Mouse (Mus musculus) cerebellum, adult (tissue): ENCODE measurements at regions not wholly inside any gene's neighbourhood (a gene's known extent, or its start where the extent isn't known, plus 50 kb on each side); places are given as distances from the start of the nearest gene placed in this dataset.
"Not testable (repeated sequence)": the region's sequence is repeated elsewhere in the genome, so short reads cannot be mapped to it uniquely, and the experiment has no call there.

Experiments used
- ATAC-seq: cut with Nextera tagmentation; 2 replicates; pipeline ENCODE4 v1.9.2; 2017; ENCODE audit warnings: mild to moderate bottlenecking, moderate library complexity, mixed read lengths; ENCODE audit not compliant: insufficient number of reproducible peaks, low FRiP score, low TSS enrichment

GRCm38 (mm10) chr1:107677404-107677803 lies 87.6 kb downstream of the Serpinb8 start:
- no peak for ATAC-seq

GRCm38 (mm10) chr1:107696858-107697257 lies 107.1 kb downstream of the Serpinb8 start:
- ATAC-seq, result no peak

- no peak for ATAC-seq
Observed at GRCm38 (mm10) chr1:107706108-107706548, 116.3 kb downstream of the Serpinb8 start.

- no peak for ATAC-seq
Observed at GRCm38 (mm10) chr1:107708601-107709000, 118.8 kb downstream of the Serpinb8 start.

GRCm38 (mm10) chr1:107714869-107715268 lies 125.1 kb downstream of the Serpinb8 start:
- ATAC-seq, result no peak

- ATAC-seq, result no peak
Observed at GRCm38 (mm10) chr1:107719304-107719703, 129.5 kb downstream of the Serpinb8 start.

- ATAC-seq, result no peak
Observed at GRCm38 (mm10) chr1:107728113-107728839, 138.5 kb downstream of the Serpinb8 start.

GRCm38 (mm10) chr1:107765307-107765706 lies 175.5 kb downstream of the Serpinb8 start:
- no peak for ATAC-seq

GRCm38 (mm10) chr1:107767198-107767947 lies 177.6 kb downstream of the Serpinb8 start:
- ATAC-seq, result peak; percentile 64; the same call in 1 of the 2 replicates

- no peak for ATAC-seq
Observed at GRCm38 (mm10) chr1:107772967-107773366, 183.2 kb downstream of the Serpinb8 start.

GRCm38 (mm10) chr1:107783079-107783478 lies 193.3 kb downstream of the Serpinb8 start:
- no peak for ATAC-seq

GRCm38 (mm10) chr1:107805823-107806222 lies 216.0 kb downstream of the Serpinb8 start:
- no peak for ATAC-seq

GRCm38 (mm10) chr1:107807367-107807766 lies 217.6 kb downstream of the Serpinb8 start:
- ATAC-seq, result not testable (repeated sequence)

- no peak for ATAC-seq
Observed at GRCm38 (mm10) chr1:107811136-107811535, 221.3 kb downstream of the Serpinb8 start.

GRCm38 (mm10) chr1:107811859-107812258 lies 222.1 kb downstream of the Serpinb8 start:
- ATAC-seq, result no peak

- ATAC-seq, result no peak
Observed at GRCm38 (mm10) chr1:107837877-107838276, 248.1 kb downstream of the Serpinb8 start.

GRCm38 (mm10) chr1:107852386-107852785 lies 262.6 kb downstream of the Serpinb8 start:
- ATAC-seq, result no peak

- no peak for ATAC-seq
Observed at GRCm38 (mm10) chr1:107853001-107853400, 263.2 kb downstream of the Serpinb8 start.

GRCm38 (mm10) chr1:107897743-107898437 lies 308.1 kb downstream of the Serpinb8 start:
- no peak for ATAC-seq

GRCm38 (mm10) chr1:107899261-107899660 lies 309.5 kb downstream of the Serpinb8 start:
- no peak for ATAC-seq

GRCm38 (mm10) chr1:107900449-107900848 lies 310.6 kb downstream of the Serpinb8 start:
- ATAC-seq, result no peak
